ENCODE assay signal across 25 mouse cellular contexts in genomic region chr3:142957768-142958167, GRCm38 (mm10).
A peak's percentile ranks its signal among the peaks of the same experiment; 100 is the strongest.
DNase-seq lines count a peak whose midpoint lies in the region; ATAC-seq and TF ChIP-seq lines count a peak whose summit lies in the region.
"Had no signal": no experiment of that assay in that cellular context is flagged by ENCODE, and none has a peak within 500 bp of the region (broad histone marks: within the 10 kb centered on the region; RNA-seq: fewer than 3 reads in every experiment).

No protein-coding gene starts in this region.

- H3K9me3 ChIP-seq in heart, embryonic 16.5 days (replicated peaks; ENCODE audit: control insufficient read depth, low read length): no peaks in the 10 kb centered on the region
- H3K9me3 ChIP-seq in heart, embryonic 11.5 days (replicated peaks; ENCODE audit: control insufficient read depth, low read length): no peaks in the 10 kb centered on the region
- H3K9me3 ChIP-seq in midbrain, embryonic 16.5 days (replicated peaks; ENCODE audit: control insufficient read depth, low read length, poor library complexity, severe bottlenecking): no peaks in the 10 kb centered on the region
- H3K9me3 ChIP-seq: forebrain, embryonic 10.5 days; hindbrain, embryonic 13.5 days; limb, embryonic 15.5 days; lung, embryonic 15.5 days; midbrain, embryonic 10.5 days; neural tube, embryonic 15.5 days; stomach, embryonic 15.5 days had no signal

- WGBS in heart, embryonic 16.5 days: 35% methylated on average over 8 of the region's 8 CpGs
- WGBS in heart, embryonic 11.5 days (ENCODE audit: insufficient replicate concordance): 58% methylated on average over 8 of the region's 8 CpGs
- WGBS in midbrain, embryonic 16.5 days: 76% methylated on average over 8 of the region's 8 CpGs

- peak; percentile 49 for DNase-seq in heart, adult 11 months
- DNase-seq in heart, adult 18-20 months: no peak
- peak; percentile 53 for DNase-seq in adrenal gland, adult 2 months
- DNase-seq in kidney, postnatal 14 days: no peak
- DNase-seq: cerebellum, adult 11-12 months; cerebellum, postnatal 14 days; gastrocnemius, postnatal 14 days; heart, postnatal 14 days; kidney, adult 18-20 months; left cerebral cortex, postnatal 4 days had no signal

- no peaks in the 10 kb centered on the region for H3K27me3 ChIP-seq in heart, embryonic 16.5 days (ENCODE audit: control insufficient read depth, insufficient read depth, low read length)
- no peaks in the 10 kb centered on the region for H3K27me3 ChIP-seq in heart, embryonic 11.5 days (ENCODE audit: control insufficient read depth, insufficient read depth, low read length)
- no peaks in the 10 kb centered on the region for H3K27me3 ChIP-seq in testis, adult 2 months (ENCODE audit: control insufficient read depth, insufficient read depth, low read length)
- no peaks in the 10 kb centered on the region for H3K27me3 ChIP-seq in midbrain, embryonic 16.5 days (ENCODE audit: control insufficient read depth, insufficient read depth, low read depth, low read length)
- H3K27me3 ChIP-seq: hindbrain, embryonic 13.5 days; limb, embryonic 15.5 days; lung, embryonic 15.5 days; neural tube, embryonic 15.5 days; stomach, embryonic 15.5 days had no signal

- TF ChIP-seq POLR2A in testis, adult 2 months (IDR thresholded peaks at IDR 0.05; ENCODE audit: control insufficient read depth, low read depth, low read length): no peak

- peak; percentile 69 for ATAC-seq in heart, embryonic 16.5 days (replicated peaks; ENCODE audit: extremely low read depth, insufficient read depth, low FRiP score)
- ATAC-seq in heart, embryonic 11.5 days (replicated peaks; ENCODE audit: insufficient number of reproducible peaks, low FRiP score, low TSS enrichment): no peak
- ATAC-seq in midbrain, embryonic 16.5 days: no peak
- ATAC-seq: CD4-positive, CD25-positive, alpha-beta regulatory T cell, adult 4 months; forebrain, embryonic 16.5 days; inflammation-experienced regulatory T-cells, adult 6 months had no signal

- no peak overlapping the region for H3K4me2 ChIP-seq in heart, embryonic 16.5 days (ENCODE audit: low read depth, low read length)
- H3K4me2 ChIP-seq in heart, embryonic 11.5 days: no peak overlapping the region
- H3K4me2 ChIP-seq in midbrain, embryonic 16.5 days (ENCODE audit: low read length): no peak overlapping the region
- H3K4me2 ChIP-seq: hindbrain, embryonic 13.5 days; limb, embryonic 15.5 days; lung, embryonic 15.5 days; neural tube, embryonic 15.5 days; stomach, embryonic 15.5 days had no signal

- no peak overlapping the region for H3K4me3 ChIP-seq in heart, embryonic 16.5 days (ENCODE audit: low read length)
- H3K4me3 ChIP-seq in heart, embryonic 11.5 days (ENCODE audit: low read depth, low read length): no peak overlapping the region
- H3K4me3 ChIP-seq in testis, adult 2 months (ENCODE audit: control insufficient read depth, low read depth, low read length): no peak overlapping the region
- H3K4me3 ChIP-seq in midbrain, embryonic 16.5 days (ENCODE audit: low read depth, low read length): no peak overlapping the region
- H3K4me3 ChIP-seq: forebrain, embryonic 10.5 days; hindbrain, embryonic 13.5 days; limb, embryonic 15.5 days; lung, embryonic 15.5 days; midbrain, embryonic 10.5 days; neural tube, embryonic 15.5 days; stomach, embryonic 15.5 days had no signal

- no peak overlapping the region for H3K9ac ChIP-seq in heart, embryonic 16.5 days (ENCODE audit: low read length)
- no peak overlapping the region for H3K9ac ChIP-seq in heart, embryonic 11.5 days (ENCODE audit: low read depth, low read length)
- no peak overlapping the region for H3K9ac ChIP-seq in midbrain, embryonic 16.5 days (ENCODE audit: low read depth, low read length)
- H3K9ac ChIP-seq: hindbrain, embryonic 13.5 days; limb, embryonic 15.5 days; liver, embryonic 14.5 days; lung, embryonic 15.5 days; neural tube, embryonic 15.5 days; stomach, embryonic 15.5 days had no signal

- no peak for TF ChIP-seq CTCF in testis, adult 2 months (IDR thresholded peaks at IDR 0.05; ENCODE audit: control insufficient read depth, insufficient read depth, insufficient replicate concordance, low read depth, low read length)

- H3K4me1 ChIP-seq in heart, embryonic 16.5 days (ENCODE audit: control insufficient read depth, insufficient read depth, low read length): peaks cover 7% of the 10 kb centered on the region; the same call in 1 of the 2 replicates
- H3K4me1 ChIP-seq in heart, embryonic 11.5 days (ENCODE audit: control insufficient read depth, insufficient read depth, low read length): peaks cover 5% of the 10 kb centered on the region; the same call in 1 of the 2 replicates
- H3K4me1 ChIP-seq in testis, adult 2 months (ENCODE audit: control insufficient read depth, insufficient read depth, low read length): 0 out of 2 replicates have a peak, but pooled peaks cover 3% of the 10 kb centered on the region
- no peaks in the 10 kb centered on the region for H3K4me1 ChIP-seq in midbrain, embryonic 16.5 days (ENCODE audit: control insufficient read depth, insufficient read depth, low read length)
- H3K4me1 ChIP-seq: forebrain, embryonic 10.5 days; hindbrain, embryonic 13.5 days; limb, embryonic 15.5 days; lung, embryonic 15.5 days; midbrain, embryonic 10.5 days; neural tube, embryonic 15.5 days; stomach, embryonic 15.5 days had no signal

- H3K36me3 ChIP-seq in heart, embryonic 16.5 days (ENCODE audit: control insufficient read depth, insufficient read depth): no peaks in the 10 kb centered on the region
- H3K36me3 ChIP-seq in heart, embryonic 11.5 days (ENCODE audit: control insufficient read depth, insufficient read depth, low read length): no peaks in the 10 kb centered on the region
- H3K36me3 ChIP-seq in testis, adult 2 months (ENCODE audit: control insufficient read depth, insufficient read depth, low read length): no peaks in the 10 kb centered on the region
- no peaks in the 10 kb centered on the region for H3K36me3 ChIP-seq in midbrain, embryonic 16.5 days (ENCODE audit: control insufficient read depth, insufficient read depth, low read length)
- H3K36me3 ChIP-seq: forebrain, embryonic 10.5 days; hindbrain, embryonic 13.5 days; limb, embryonic 15.5 days; lung, embryonic 15.5 days; midbrain, embryonic 10.5 days; neural tube, embryonic 15.5 days; stomach, embryonic 15.5 days had no signal

- peak overlapping the region; percentile 64 for H3K27ac ChIP-seq in heart, embryonic 16.5 days (ENCODE audit: low read length)
- no peak overlapping the region for H3K27ac ChIP-seq in heart, embryonic 11.5 days (ENCODE audit: low read depth, low read length)
- H3K27ac ChIP-seq in testis, adult 2 months (ENCODE audit: control insufficient read depth, insufficient read depth, low read depth, low read length): peak overlapping the region; percentile 57
- H3K27ac ChIP-seq in midbrain, embryonic 16.5 days (ENCODE audit: low read length): no peak overlapping the region
- H3K27ac ChIP-seq: forebrain, embryonic 10.5 days; hindbrain, embryonic 13.5 days; limb, embryonic 15.5 days; liver, embryonic 14.5 days; lung, embryonic 15.5 days; midbrain, embryonic 10.5 days; neural tube, embryonic 15.5 days; stomach, embryonic 15.5 days had no signal

Comparison
In these comparisons a context has a peak if more than half of its experiments do, and no peak if none do; other contexts are left out.
1. DNase-seq: peak in heart, adult 11 months (single experiment) and adrenal gland, adult 2 months (single experiment); none in heart, adult 18-20 months (0 of 2) and kidney, postnatal 14 days (single experiment).
2. H3K27ac ChIP-seq: peak in heart, embryonic 16.5 days (single experiment) and testis, adult 2 months (single experiment); none in heart, embryonic 11.5 days (single experiment) and midbrain, embryonic 16.5 days (single experiment).